Mouse (Mus musculus) left cerebral cortex, adult 2 months (tissue): ENCODE data around the gene Fastkd5. TPM values are rescaled to one million over a fixed set of nuclear protein-coding genes. Genes with fewer than 3 reads are reported as not detected.

Source experiments
- DNase-seq, 2 experiments: peaks; one replicate each; pipeline ENCODE4 v3.0.0; 2021 to 2022; ENCODE audit warnings: low spot score in 2 of 2, mixed read lengths in 1 of 2; ENCODE audit errors: extremely low spot score in 1 of 2
- H3K27ac ChIP-seq: fragments of 200-600 bp; 2 replicates; pipeline ENCODE4 v1.8.1; 2022
- H3K4me3 ChIP-seq: fragments of 200-600 bp; 2 replicates; pipeline ENCODE4 v1.8.1; 2022
- CTCF ChIP-seq: fragments of 200-600 bp; IDR thresholded peaks from 2 replicates; pipeline ENCODE4 v1.8.1; 2022; ENCODE audit warnings: antibody characterized with exemption, mild to moderate bottlenecking, moderate library complexity
- intact Hi-C: fragments of 180-260 bp; cut with DNase I; formaldehyde crosslinking; loops from one replicate; pipeline ENCODE4 v1.15.1; 2025
- total RNA-seq, 2 experiments: library from RNA; stranded (reverse); gene quantifications; 2 replicates each; pipeline ENCODE4 v1.2.3; 2021

Fastkd5 gene
- total RNA-seq, 2 experiments from 2014 or later: 7.9 to 8.7 TPM

GRCm38 (mm10) chr2:130632416-130632815, 2.6 kb upstream of the Fastkd5 start:
- intact Hi-C loops: no loop called here
- TF ChIP-seq CTCF: no peak

DNA sequence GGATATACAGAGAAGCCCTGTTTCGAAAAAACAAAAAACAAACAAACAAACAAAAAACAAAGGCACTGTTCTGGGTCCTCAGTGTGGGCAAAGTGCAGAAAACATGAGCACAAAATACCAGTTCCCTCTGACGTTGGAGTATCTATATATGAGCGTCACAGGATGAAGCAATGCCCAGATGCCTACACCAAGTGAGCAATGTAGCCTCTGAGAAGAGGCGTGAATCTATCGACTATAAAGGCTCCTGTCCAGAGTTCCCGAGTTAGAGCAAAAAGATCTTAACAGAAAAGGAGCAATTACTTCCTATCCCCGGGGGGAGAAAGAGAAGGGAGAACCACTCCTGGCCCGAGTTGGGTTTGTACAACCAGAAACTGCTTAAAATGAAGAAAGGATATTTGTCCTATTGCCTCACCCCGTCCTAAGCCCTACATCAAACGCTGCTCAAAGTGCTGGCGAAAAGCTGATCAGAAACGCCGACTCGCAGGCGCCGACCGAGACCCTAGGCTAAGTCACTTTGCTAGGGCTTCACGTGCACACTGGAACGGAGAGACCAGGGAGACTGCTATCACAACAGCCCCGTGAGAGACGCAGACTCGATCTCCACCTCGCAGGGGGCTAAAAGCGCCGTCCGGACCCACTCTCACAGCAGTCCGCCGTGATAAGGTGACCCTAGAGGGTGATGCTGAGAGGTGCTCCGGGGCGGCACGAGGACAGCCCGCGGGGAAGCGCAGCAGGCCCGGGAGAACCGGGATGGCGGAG, 568 bp downstream of the Fastkd5 start:
- Histone ChIP-seq H3K4me3 (peak overlapping the region; percentile 68), H3K27ac (peak overlapping the region; percentile 85)
- intact Hi-C loops: no loop called here
- DNase-seq: no peak
- TF ChIP-seq CTCF: no peak

More at GRCm38 (mm10) chr2:130632416-130632815, 2.6 kb upstream of the Fastkd5 start:
- H3K4me3 ChIP-seq: no peak overlapping the region
- no peak for DNase-seq
- peak overlapping the region; percentile 17; the same call in 1 of the 2 replicates for H3K27ac ChIP-seq

DNA sequence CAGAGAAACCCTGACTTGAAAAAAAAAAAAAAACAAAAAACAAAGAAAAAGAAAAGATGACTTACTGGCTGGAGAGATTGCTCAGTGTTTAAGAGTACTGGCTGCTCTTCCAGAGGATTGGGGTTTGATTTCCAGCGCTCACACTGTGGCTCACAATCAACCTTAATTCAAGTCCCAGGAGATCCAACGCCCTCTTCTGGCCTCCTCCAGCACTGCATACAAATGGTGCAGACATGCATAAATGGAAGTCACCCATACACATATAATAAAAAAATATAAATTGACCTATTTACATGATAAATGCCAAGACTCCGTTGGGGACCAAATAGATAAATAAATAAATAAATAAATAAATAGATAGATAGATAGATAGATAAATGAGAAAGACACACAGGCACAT, 1.4 kb downstream of the Fastkd5 start:
- peak; percentile 19; the same call in 1 of the 2 replicates for TF ChIP-seq CTCF
- no peak overlapping the region for H3K4me3 ChIP-seq
- intact Hi-C loops: no loop called here
- no peak overlapping the region for H3K27ac ChIP-seq
- DNase-seq: no peak

- no peak for DNase-seq
- no peak for TF ChIP-seq CTCF
- intact Hi-C loops: no loop called here
- H3K4me3 ChIP-seq: no peak overlapping the region
- no peak overlapping the region for H3K27ac ChIP-seq
These were observed 10.9 kb downstream of the Fastkd5 start for GRCm38 (mm10) chr2:130618972-130619371.

GRCm38 (mm10) chr2:130613091-130613490, 16.7 kb downstream of the Fastkd5 start:
- intact Hi-C loops: no loop called here
- peak; percentile 49 for TF ChIP-seq CTCF
- DNase-seq: no peak
- Histone ChIP-seq H3K27ac (no peak overlapping the region), H3K4me3 (no peak overlapping the region)

DNA sequence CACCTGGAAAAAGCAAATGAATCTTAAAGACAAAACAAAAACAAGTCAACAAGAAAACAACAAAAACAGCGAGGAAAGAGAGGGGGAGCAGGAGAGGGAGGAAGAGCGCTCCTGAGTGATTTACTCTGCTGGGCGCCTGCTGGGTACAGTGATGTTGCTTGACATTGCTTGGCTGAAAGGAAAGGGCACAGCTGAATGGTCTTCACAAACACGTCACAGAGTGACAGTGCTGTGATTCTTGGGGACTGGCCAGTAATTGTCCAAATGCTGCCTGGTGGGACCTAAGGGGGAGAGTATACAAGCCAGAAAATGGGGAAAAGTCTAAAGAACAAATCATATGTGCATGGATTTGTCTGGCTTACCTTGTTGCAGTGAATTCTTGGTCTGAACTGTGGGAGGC, 27.6 kb downstream of the Fastkd5 start:
- intact Hi-C loops: no loop called here
- no peak for DNase-seq
- Histone ChIP-seq H3K4me3 (no peak overlapping the region), H3K27ac (no peak overlapping the region)
- no peak for TF ChIP-seq CTCF

GRCm38 (mm10) chr2:130598399-130598798, 31.4 kb downstream of the Fastkd5 start:
- H3K27ac ChIP-seq: no peak overlapping the region
- no peak overlapping the region for H3K4me3 ChIP-seq
- TF ChIP-seq CTCF: no peak; the same call in 1 of the 2 replicates
- DNase-seq: no peak
- intact Hi-C loops: no loop called here

DNA sequence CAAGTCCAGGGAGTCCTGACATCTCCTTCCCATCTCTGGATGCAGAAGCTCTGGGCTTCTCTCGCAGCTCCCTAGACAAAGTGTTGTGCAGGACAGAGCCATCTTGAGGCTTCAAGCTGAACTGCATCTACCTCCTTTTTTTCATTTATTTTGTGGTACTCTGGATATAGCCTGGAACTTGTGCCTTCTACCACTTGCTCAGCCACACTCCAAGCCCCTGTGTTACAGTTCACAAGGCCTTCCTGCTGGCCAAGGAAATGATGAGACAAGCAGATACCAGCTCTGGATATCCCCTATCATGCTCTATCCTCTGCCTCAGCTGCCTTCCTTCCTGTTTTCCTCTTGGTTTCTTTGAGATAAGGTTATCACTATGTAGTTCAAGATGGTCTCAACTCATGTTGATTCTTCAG, 32.2 kb downstream of the Fastkd5 start:
- no peak for DNase-seq
- no peak overlapping the region for H3K27ac ChIP-seq
- no peak overlapping the region for H3K4me3 ChIP-seq
- intact Hi-C loops: no loop called here
- TF ChIP-seq CTCF: peak; percentile 83

DNA sequence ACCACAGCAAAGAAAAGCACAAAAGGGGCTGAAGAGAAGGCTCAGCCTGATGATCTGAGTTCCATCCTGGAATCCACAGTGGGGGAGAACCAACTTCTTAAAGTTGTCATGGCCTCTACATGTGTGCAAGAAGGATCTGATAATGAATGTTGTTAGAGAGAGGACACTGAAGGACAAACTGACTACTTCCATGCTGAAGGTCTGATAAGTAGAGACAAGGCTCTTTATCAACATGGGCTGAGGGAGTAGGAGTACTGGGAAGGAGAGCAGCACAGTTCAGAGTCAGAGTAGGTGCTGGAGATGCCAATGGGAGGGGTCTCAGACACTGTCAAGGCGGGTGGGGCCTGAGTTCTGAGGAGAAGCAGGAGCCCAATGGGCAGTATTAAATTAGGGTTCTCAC, 34.2 kb downstream of the Fastkd5 start:
- H3K27ac ChIP-seq: no peak overlapping the region
- no peak overlapping the region for H3K4me3 ChIP-seq
- TF ChIP-seq CTCF: no peak
- no peak for DNase-seq
- intact Hi-C loops: no loop called here

- H3K27ac ChIP-seq: no peak overlapping the region
- intact Hi-C loops: no loop called here
- no peak overlapping the region for H3K4me3 ChIP-seq
- TF ChIP-seq CTCF: no peak
- no peak for DNase-seq
These were observed 38.8 kb downstream of the Fastkd5 start for GRCm38 (mm10) chr2:130591016-130591415.

GRCm38 (mm10) chr2:130589761-130590160, 40.1 kb downstream of the Fastkd5 start:
- no peak for TF ChIP-seq CTCF
- no peak overlapping the region for H3K27ac ChIP-seq
- intact Hi-C loops: no loop called here
- no peak overlapping the region for H3K4me3 ChIP-seq
- no peak for DNase-seq

DNA sequence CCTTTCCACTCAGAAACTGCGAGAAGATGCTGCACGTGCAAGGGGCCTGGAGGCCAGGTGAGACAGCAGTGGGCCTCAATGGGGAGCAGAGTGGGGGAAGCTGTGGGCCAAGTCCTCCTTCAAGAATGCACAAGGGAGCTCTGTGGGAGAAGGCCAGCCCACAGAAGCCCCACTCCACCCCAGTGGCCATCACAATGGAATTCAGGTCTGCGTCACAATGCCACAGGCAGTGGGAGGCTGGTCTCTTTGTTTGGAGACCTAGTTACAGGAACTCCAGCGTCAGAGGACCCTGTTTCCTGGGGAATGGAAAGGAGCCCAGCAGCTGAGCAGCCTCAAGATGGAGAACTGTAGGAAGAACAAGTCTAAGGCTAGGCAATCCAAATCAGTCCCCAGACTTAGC, 40.7 kb downstream of the Fastkd5 start:
- no peak overlapping the region for H3K27ac ChIP-seq
- intact Hi-C loops: no loop called here
- DNase-seq: no peak
- TF ChIP-seq CTCF: no peak
- no peak overlapping the region for H3K4me3 ChIP-seq

- no peak overlapping the region for H3K27ac ChIP-seq
- intact Hi-C loops: no loop called here
- no peak for TF ChIP-seq CTCF
- no peak overlapping the region for H3K4me3 ChIP-seq
- no peak for DNase-seq
These were observed 41.5 kb downstream of the Fastkd5 start for GRCm38 (mm10) chr2:130588373-130588772.
